Mouse (Mus musculus): ENCODE measurements around the gene Caskin1.

DNA sequence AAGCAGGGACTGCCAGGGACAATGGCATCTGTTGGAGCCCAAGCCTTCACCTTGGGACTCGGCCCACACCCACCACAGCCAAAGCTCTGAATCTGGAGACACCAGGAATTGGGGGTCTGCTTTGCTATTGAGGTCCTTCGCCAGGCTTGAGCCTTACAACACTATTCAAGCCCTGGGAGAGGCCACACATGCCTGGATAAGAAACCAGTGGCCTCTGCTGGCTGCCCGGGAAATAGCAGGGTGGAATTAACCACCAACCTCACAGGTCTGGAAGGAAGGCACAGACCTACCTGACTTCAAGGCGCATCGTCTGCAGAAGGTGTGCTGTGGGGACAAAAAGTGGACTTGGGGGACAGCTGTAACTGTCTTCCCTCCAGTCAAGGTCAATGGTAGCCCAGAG is 25.2 kb downstream of the Caskin1 start:
- peak; percentile 68 for TF ChIP-seq CTCF (IDR thresholded peaks at IDR 0.05; ENCODE audit: low read depth, low read length)
- TF ChIP-seq EP300 (IDR thresholded peaks at IDR 0.05; ENCODE audit: insufficient read depth, low read depth, low read length): no peak
- no peak for TF ChIP-seq POLR2A (IDR thresholded peaks at IDR 0.05; ENCODE audit: insufficient read depth, low read length)

Measured in ES-Bruce4 (cell line).